Mouse (Mus musculus) layer of hippocampus, postnatal 14 days (tissue): ENCODE results near the gene Filip1. TPM values are rescaled to one million over a fixed set of nuclear protein-coding genes. Genes with fewer than 3 reads are reported as not detected.

Source experiments
- DNase-seq, 2 experiments: peaks; one replicate each; pipeline ENCODE4 v3.0.0; 2021 to 2022; ENCODE audit warnings: low spot score in 2 of 2, mixed read lengths in 1 of 2
- total RNA-seq, 2 experiments: library from RNA; stranded (reverse); gene quantifications; 2 replicates each; pipeline ENCODE4 v1.2.3; 2021

Gene Filip1
- total RNA-seq, 2 experiments from 2014 or later: 13.6 to 15.5 TPM

DNA sequence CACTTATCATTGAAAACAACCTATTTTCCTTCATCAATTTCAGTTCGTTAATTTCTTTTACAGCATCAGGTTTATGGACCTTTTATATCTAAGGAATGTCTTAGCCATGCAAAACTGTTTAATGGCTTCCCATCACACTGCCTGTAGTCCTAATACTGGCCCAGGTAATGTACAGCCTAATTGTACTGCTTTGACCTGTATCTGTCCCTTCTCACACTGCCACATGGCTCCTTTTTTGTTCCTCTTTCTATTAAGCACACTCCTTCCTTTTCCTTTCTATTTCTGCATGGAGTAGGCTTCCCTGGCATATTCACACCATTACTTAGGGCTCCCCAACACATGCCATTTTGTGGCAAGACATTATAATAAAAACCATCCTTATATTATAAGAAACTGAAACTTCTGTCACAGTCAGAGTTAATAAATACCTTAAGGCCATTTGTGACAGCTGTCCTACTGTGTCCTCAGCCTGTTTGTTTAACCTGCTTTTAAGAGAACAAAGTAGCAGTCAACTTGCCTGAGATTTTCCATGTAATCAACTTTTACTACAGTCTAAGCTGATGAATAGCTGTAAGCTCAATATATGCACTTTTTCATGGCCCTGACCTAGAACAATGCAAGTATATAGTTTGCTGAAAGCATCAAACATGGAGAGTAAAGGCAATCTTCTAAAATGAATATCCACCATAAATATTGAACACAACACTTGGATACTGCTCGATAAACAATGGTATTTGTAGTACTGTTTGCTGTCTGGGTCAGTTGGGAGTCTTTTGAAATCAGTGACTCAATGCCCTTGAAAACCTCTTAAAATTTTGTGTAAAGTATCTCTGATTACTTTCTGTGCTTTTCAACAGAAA, 227.5 kb downstream of the Filip1 start:
- no peak for DNase-seq

DNA sequence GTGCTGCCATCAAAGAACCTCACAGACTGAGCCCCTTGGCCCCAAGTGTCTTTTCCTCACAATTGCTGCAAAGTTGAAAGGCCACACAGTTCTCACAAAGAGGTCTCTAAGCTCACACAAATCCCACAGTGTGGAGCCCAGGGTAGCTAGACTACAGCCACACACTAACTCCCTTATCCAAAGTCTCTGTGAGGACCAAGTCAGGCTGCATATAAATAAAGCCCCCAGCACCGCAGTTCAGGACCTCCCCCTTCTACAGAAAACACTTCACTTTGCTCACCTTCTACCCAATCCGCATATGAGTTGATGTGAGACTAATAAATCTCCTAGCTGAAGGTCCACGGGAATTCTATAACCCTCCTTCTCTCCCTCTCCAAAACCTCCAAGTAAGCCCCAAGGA, 228.2 kb downstream of the Filip1 start:
- DNase-seq: no peak

DNA sequence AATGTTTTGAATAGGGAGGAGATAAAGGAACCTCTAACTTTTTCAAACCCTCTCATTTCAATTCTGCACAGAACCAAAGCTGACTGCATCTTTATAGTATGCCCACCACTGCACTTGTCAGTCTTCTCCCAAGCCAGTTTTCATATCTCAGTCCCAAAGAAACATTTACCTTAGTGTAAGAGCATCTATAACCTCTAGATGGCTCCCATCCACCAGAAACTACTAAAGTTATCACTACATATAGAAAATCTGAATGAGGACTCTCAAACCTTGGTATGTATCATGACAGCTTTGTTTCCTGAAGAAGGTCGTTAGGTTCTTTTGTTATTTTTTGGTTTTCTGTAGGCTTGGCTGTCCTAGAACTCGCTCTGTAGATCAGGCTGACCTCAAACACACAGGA, 233.3 kb downstream of the Filip1 start:
- DNase-seq: no peak

- no peak for DNase-seq
Observed at GRCm38 (mm10) chr9:79766991-79767545, 245.6 kb downstream of the Filip1 start.

DNA sequence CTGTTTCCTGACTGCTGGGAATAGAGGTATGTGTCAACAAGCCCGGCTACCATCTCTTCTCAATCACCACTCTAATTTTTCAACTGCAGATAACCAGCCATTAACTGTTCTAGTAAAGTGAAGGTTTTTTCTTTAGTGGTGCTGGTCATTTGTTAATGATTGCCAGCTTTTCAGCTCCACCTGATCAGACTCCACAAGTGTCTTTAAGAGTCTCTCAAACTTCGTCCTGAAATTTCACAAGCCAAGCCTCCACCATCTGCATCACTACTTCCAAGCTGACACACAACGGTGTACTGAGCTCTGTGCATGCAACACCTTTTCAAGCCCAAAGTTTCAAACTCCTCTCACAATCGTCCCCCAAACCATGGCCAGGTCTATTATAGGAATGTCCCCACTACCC, 247.3 kb downstream of the Filip1 start:
- no peak for DNase-seq

Other genes starting within 250 kb of the Filip1 start
- 100 to 1,000 TPM; 203 to 209 TPM for gene Tmem30a, start 219.3 kb downstream of the Filip1 start, total RNA-seq
- gene Senp6, start 54.1 kb upstream of the Filip1 start, total RNA-seq: 100 to 1,000 TPM in 1 of 2 experiments, 10 to 100 TPM in 1; 97.9 to 109 TPM
- gene Myo6, start 152.2 kb upstream of the Filip1 start, total RNA-seq: 10 to 100 TPM; 75.1 to 75.9 TPM